Mouse (Mus musculus) olfactory bulb, adult 2 months (tissue): ENCODE data around the gene Notch1. TPM values are rescaled to one million over a fixed set of nuclear protein-coding genes. Genes with fewer than 3 reads are reported as not detected.

ENCODE experiments used
- H3K27ac ChIP-seq: fragments of 200-500 bp; 2 replicates; pipeline ENCODE4 v1.5.1; 2012; ENCODE audit warnings: low read depth, low read length; ENCODE audit not compliant: insufficient read depth
- H3K4me1 ChIP-seq: fragments of 200-500 bp; 2 replicates; pipeline ENCODE4 v1.6.1; 2012; ENCODE audit warnings: low read length; ENCODE audit not compliant: control insufficient read depth, insufficient read depth
- H3K4me3 ChIP-seq: fragments of 200-500 bp; 2 replicates; pipeline ENCODE4 v1.5.1; 2012; ENCODE audit warnings: mild to moderate bottlenecking, low read depth, low read length, moderate library complexity; ENCODE audit not compliant: insufficient read depth
- CTCF ChIP-seq: fragments of 200-500 bp; IDR thresholded peaks from 2 replicates; pipeline ENCODE4 v1.5.1; 2012; ENCODE audit warnings: low read depth, mild to moderate bottlenecking, low read length, moderate library complexity; ENCODE audit not compliant: insufficient read depth
- POLR2A ChIP-seq: fragments of 200-500 bp; IDR thresholded peaks from 2 replicates; pipeline ENCODE4 v1.6.1; 2012; ENCODE audit warnings: mild to moderate bottlenecking, low read depth, low read length, moderate library complexity; ENCODE audit not compliant: insufficient read depth
- WGBS: fragments of 180-500 bp; shearing (Covaris S2); methylation state at CpG from one replicate; pipeline ENCODE4 v1.1.7; 2018; 5-methylcytosine and 5-hydroxymethylcytosine counted together
- polyA plus RNA-seq: library from polyadenylated mRNA; stranded (reverse); fragments of >200 nt; gene quantifications from 2 replicates; pipeline ENCODE4 v1.2.4, GENCODE M21; 2012; ENCODE audit warnings: low replicate concordance; ENCODE audit not compliant: missing spikeins, insufficient read depth, insufficient read length

Notch1 gene
- polyA plus RNA-seq, 1 experiment: not detected

GRCm38 (mm10) chr2:26458402-26459124, 57.9 kb downstream of the Notch1 start:
- 53% methylated on average over 7 of the region's 7 CpGs for WGBS
- TF ChIP-seq POLR2A: no peak
- no peak for TF ChIP-seq CTCF
- no peak overlapping the region for H3K27ac ChIP-seq
- H3K4me1 ChIP-seq: peaks cover 14% of the 10 kb centered on the region
- no peak overlapping the region for H3K4me3 ChIP-seq

- WGBS: 20% methylated on average over 5 of the region's 5 CpGs
- Histone ChIP-seq H3K4me3 (no peak overlapping the region), H3K4me1 (peaks cover 15% of the 10 kb centered on the region), H3K27ac (no peak overlapping the region)
- TF ChIP-seq CTCF (no peak), POLR2A (no peak)
Measured at GRCm38 (mm10) chr2:26449121-26450060, 67.1 kb downstream of the Notch1 start.

GRCm38 (mm10) chr2:26447451-26447850, 69.0 kb downstream of the Notch1 start:
- no peak overlapping the region for H3K27ac ChIP-seq
- 70% methylated on average over 1 of the region's 1 CpGs for WGBS
- no peak overlapping the region for H3K4me3 ChIP-seq
- TF ChIP-seq CTCF (no peak), POLR2A (no peak)
- peaks cover 15% of the 10 kb centered on the region for H3K4me1 ChIP-seq

- Histone ChIP-seq H3K27ac (no peak overlapping the region), H3K4me1 (peaks cover 15% of the 10 kb centered on the region), H3K4me3 (peak overlapping the region; percentile 71)
- TF ChIP-seq POLR2A (no peak), CTCF (no peak)
- 60% methylated on average over 4 of the region's 4 CpGs for WGBS
Measured at GRCm38 (mm10) chr2:26446671-26447070, 69.8 kb downstream of the Notch1 start.

- peak overlapping the region; percentile 71 for H3K4me3 ChIP-seq
- under 1% methylated on average over 44 of the region's 44 CpGs for WGBS
- H3K27ac ChIP-seq: peak overlapping the region; percentile 96
- peaks cover 15% of the 10 kb centered on the region for H3K4me1 ChIP-seq
- TF ChIP-seq CTCF (no peak), POLR2A (peak; percentile 18; the same call in 1 of the 2 replicates)
Measured at GRCm38 (mm10) chr2:26445666-26446445, 70.6 kb downstream of the Notch1 start.

GRCm38 (mm10) chr2:26444946-26445665, 71.4 kb downstream of the Notch1 start, which contains the start of gene Sec16a:
Gene Sec16a (minus strand): TSS chr2:26445216.
- TF ChIP-seq POLR2A (peak; percentile 87), CTCF (no peak)
- 2% methylated on average over 61 of the region's 61 CpGs for WGBS
- Histone ChIP-seq H3K27ac (peak within 1 kb of the TSS; percentile 96), H3K4me1 (peaks cover 15% of the 10 kb centered on the region), H3K4me3 (peak within 1 kb of the TSS; percentile 71)

GRCm38 (mm10) chr2:26444368-26444767, 72.1 kb downstream of the Notch1 start:
- WGBS: 2% methylated on average over 15 of the region's 15 CpGs

GRCm38 (mm10) chr2:26443876-26444275, 72.6 kb downstream of the Notch1 start:
- Histone ChIP-seq H3K4me3 (peak overlapping the region; percentile 71), H3K27ac (no peak overlapping the region), H3K4me1 (peaks cover 20% of the 10 kb centered on the region)
- WGBS: 20% methylated on average over 3 of the region's 3 CpGs
- TF ChIP-seq CTCF (no peak), POLR2A (no peak)

More at GRCm38 (mm10) chr2:26444368-26444767, 72.1 kb downstream of the Notch1 start:
- Histone ChIP-seq H3K4me1 (peaks cover 17% of the 10 kb centered on the region), H3K27ac (peak overlapping the region; percentile 75), H3K4me3 (peak overlapping the region; percentile 71)
- no peak for TF ChIP-seq CTCF
